Mouse (Mus musculus) stomach, postnatal 0 days (tissue): Measurements from ENCODE around the gene Nfxl1.
"Not testable (repeated sequence)": the region's sequence is repeated elsewhere in the genome, so short reads cannot be mapped to it uniquely, and the experiment has no call there.

Source experiments
- CTCF ChIP-seq: IDR thresholded peaks from 2 replicates; pipeline ENCODE4 v1.5.1; 2016; ENCODE audit warnings: antibody characterized with exemption, low read depth, mild to moderate bottlenecking, moderate library complexity
- EP300 ChIP-seq: optimal IDR thresholded peaks from 2 replicates; pipeline ENCODE3; 2016; ENCODE audit warnings: antibody characterized with exemption

- not testable (repeated sequence) for TF ChIP-seq EP300, CTCF
These were observed 3.7 kb upstream of the Nfxl1 start for GRCm38 (mm10) chr5:72563183-72563582.
